Mouse (Mus musculus): ENCODE measurements around the gene Pip4k2c. TPM values are rescaled to one million over a fixed set of nuclear protein-coding genes. Genes with fewer than 3 reads are reported as not detected.
A peak's percentile ranks its signal among the peaks of the same experiment; 100 is the strongest.

The Pip4k2c gene
- total RNA-seq (2021), result 1 to 10 TPM; 6.3 to 7.6 TPM
- long read RNA-seq, experiment 1, transcript Pip4k2c-201 (10 exons, 3,307 nt), result major isoform, 7 of 11 reads
- long read RNA-seq, experiment 1, partial matches to known transcripts, result 1 of 11 reads
- long read RNA-seq, experiment 1, other reads (novel, unspliced or antisense), result 3 of 11 reads
- long read RNA-seq, experiment 2, transcript Pip4k2c-201 (10 exons, 3,307 nt), result major isoform, 11 of 18 reads
- long read RNA-seq, experiment 2, partial matches to known transcripts, result 2 of 18 reads
- long read RNA-seq, experiment 2, other reads (novel, unspliced or antisense), result 5 of 18 reads

- intact Hi-C loops (cut with DNase I; ENCODE audit: low total_unique reads), result no loop called here
- DNase-seq, result peak; percentile 87
These were observed at the start of gene Pip4k2c for GRCm38 (mm10) chr10:127211414-127211854. TSS of gene Pip4k2c (minus strand) at chr10:127211585.

GRCm38 (mm10) chr10:127258489-127258888 lies 47.1 kb upstream of the Pip4k2c start:
- intact Hi-C loops (cut with DNase I; ENCODE audit: low total_unique reads), result no loop called here
- DNase-seq, result no peak

GRCm38 (mm10) chr10:127257790-127258189 lies 46.4 kb upstream of the Pip4k2c start:
- no peak for DNase-seq
- intact Hi-C loops (cut with DNase I; ENCODE audit: low total_unique reads), result no loop called here

GRCm38 (mm10) chr10:127255625-127256345 lies 44.4 kb upstream of the Pip4k2c start:
- intact Hi-C loops (cut with DNase I; ENCODE audit: low total_unique reads), result no loop called here
- DNase-seq, result peak; percentile 61

DNA sequence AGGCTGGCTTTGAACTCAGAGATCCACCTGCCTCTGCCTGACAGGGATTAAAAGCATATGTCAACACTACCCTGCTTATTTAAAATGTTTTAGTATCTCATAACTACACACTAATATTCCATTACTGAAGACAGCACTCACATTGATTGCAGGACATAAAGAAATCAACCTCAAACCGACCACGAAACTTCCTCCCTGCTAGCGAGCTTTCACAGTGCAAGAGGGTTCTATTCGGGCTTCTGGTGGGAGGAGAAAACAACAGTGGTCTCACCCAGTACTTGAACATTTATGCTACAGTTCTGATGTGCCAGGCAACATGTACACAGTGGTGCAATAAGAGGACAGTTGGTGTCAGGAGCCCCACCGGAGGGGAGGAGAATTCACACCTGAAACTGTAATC lies 39.4 kb upstream of the Pip4k2c start:
- no peak for DNase-seq
- intact Hi-C loops (cut with DNase I; ENCODE audit: low total_unique reads), result no loop called here

DNA sequence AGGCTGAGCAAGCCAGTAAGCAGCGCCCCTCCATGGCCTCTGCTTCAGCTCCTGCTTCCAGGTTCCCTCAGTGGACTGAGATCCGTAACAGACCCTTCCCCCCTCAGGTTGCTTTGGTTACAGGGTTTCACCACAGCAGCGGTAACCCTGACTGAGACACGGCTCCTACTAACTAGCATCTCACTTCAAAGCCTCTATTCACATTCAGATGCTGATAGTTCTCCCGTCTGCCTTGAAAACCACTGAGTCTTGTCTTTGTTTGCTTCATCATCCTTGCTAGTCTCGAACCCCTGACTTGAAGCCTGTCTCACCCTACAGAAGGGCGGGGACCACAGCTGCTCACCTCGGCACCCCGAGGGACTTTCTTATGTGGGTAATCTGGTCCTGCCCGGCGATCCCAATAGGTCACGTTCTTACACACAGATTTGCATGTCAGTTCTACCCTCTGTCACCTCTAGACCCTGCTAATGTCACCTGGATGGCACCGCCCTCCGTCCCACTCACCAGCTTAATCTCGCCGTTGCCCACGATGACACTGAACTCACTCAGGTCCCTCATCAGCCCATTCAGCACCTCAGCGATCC lies 26.9 kb upstream of the Pip4k2c start:
- DNase-seq, result no peak
- intact Hi-C loops (cut with DNase I; ENCODE audit: low total_unique reads), result no loop called here

- no peak for DNase-seq
- intact Hi-C loops (cut with DNase I; ENCODE audit: low total_unique reads), result no loop called here
These were observed 25.2 kb upstream of the Pip4k2c start for GRCm38 (mm10) chr10:127236541-127236940.

DNA sequence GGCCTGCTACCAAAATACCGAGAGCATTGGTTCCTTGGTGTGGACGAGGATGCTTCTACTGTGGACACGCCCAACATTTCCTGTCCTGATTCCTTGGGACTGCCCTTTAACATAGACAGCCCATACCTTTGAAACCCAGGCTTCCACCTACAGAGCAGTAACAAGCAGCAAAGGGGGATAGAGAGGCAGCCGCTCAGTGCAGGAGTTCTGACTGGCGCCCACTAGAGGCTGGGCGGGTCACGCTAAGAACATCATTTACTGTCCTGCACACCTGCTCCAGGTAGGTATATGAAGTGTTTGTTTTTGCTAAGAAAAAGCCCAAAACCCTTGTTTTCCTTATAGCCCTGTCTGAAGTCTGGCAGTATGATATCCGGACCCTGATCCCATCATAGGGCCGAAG lies 21.8 kb upstream of the Pip4k2c start:
- DNase-seq, result no peak
- intact Hi-C loops (cut with DNase I; ENCODE audit: low total_unique reads), result no loop called here

DNA sequence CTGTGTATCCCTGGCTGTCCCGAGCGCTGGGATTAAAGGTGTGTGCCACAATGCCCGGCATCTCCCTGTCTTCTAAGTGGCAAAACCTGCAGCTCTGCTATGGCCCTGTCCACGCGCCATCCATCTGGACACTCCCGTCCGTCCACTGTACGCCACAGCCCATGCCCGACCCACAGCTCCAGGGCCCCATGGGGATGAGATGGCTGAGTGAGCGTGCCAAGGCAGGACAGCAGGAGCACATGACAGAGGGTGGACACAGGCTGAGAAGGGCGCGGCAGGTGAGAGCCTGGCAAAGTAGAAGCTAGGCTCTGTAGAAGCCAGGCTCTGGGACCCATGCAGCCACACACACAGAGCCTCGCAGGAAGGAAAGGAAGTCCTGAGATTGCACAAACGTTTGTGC lies 20.4 kb upstream of the Pip4k2c start:
- DNase-seq, result no peak
- intact Hi-C loops (cut with DNase I; ENCODE audit: low total_unique reads), result no loop called here

DNA sequence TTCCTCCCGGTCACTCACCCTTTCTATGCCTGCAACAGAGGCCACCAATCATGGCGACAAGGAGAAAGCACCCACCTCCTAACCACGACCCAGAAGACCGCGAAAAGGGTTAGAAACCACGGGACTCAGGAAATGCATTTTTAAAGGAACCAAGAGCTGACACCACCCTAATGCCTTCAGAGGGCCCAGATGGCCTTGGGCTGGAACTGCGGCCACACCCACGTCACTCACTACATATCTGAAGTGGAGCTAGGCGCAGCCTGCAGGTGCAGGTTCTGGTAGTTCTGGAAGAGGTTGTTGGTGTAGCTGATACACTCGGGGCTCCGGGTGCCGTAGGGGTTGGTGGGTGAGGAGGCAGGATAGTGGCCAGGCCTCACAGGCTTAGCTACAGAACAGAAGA lies 19.3 kb upstream of the Pip4k2c start:
- intact Hi-C loops (cut with DNase I; ENCODE audit: low total_unique reads), result no loop called here
- no peak for DNase-seq

DNA sequence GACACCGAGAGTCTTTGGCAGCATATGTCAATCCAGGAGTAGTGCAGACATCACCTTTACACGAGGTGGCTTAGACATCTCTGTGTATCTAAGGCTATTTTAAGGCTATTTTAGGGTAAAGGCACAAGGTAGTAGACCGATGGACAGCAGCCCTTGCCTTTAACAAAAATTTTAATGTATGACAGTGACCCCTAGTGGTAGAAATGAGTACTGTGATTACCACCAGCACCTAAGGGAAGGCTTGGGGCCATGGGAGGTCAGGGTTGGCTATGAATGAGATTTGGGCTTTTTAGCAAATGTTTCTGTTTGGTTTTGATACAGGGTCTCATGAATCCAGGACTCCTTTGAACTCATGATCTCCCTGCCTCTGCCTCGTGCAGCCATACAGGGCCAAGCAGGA lies 17.5 kb upstream of the Pip4k2c start:
- DNase-seq, result no peak
- intact Hi-C loops (cut with DNase I; ENCODE audit: low total_unique reads), result loop anchor here (5.0 kb wide), 1 partner anchor 52 kb away; no protein-coding TSS in a partner anchor

- no peak for DNase-seq
- intact Hi-C loops (cut with DNase I; ENCODE audit: low total_unique reads), result loop anchor here (5.0 kb wide), 1 partner anchor 50 kb away; no protein-coding TSS in a partner anchor
These were observed 15.8 kb upstream of the Pip4k2c start for GRCm38 (mm10) chr10:127227163-127227562.

DNA sequence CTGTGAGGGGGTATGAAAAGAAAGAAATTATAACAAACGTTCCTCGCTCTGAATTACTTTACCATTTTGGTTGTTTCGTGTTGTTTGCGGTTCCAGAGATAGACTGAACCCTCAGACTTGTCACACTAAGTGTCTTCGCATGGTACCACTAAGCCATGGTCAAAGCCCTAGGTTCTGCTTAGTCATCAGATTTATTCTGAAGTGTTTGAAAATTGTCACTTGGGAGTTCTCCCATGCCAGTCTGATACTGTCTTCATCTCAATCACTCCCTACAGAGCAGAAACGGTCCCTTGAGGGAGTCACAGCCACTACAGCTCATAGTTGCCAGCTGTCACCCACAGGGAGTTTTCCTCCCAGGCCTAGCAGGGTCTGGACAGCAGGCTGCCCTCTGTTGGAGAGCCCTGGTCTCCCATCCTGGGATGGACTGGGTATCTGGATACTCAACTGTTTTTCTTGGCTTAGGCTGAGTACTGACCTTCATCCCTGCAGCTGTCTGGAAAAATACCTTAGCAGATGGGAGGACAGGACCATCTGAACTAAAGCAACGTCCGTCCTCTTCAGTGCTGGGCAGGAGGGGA lies 15.0 kb upstream of the Pip4k2c start:
- DNase-seq, result peak; percentile 27
- intact Hi-C loops (cut with DNase I; ENCODE audit: low total_unique reads), result loop anchor here (5.0 kb wide), 1 partner anchor 49 kb away; no protein-coding TSS in a partner anchor

DNA sequence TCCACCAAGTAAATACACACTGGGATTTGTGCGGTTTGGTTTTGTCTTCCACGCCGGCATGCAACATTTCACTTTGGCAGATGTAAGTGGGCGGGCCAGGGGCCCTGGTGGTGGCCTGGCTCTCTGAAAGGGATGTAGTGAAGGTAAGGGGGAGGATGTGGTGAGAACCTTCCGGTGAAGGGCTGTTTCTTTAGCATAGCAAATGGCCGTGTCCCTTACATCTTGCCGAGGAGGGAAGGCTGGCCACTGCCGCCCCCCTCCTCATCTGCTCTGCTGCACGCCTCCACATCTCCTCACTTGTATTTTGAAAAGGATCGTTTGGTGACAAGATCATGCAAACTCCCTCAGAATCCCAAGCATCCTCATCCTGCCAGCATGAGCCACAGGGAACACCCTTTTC lies 14.3 kb upstream of the Pip4k2c start:
- intact Hi-C loops (cut with DNase I; ENCODE audit: low total_unique reads), result loop anchor here (5.0 kb wide), 1 partner anchor 48 kb away; no protein-coding TSS in a partner anchor
- no peak for DNase-seq

DNA sequence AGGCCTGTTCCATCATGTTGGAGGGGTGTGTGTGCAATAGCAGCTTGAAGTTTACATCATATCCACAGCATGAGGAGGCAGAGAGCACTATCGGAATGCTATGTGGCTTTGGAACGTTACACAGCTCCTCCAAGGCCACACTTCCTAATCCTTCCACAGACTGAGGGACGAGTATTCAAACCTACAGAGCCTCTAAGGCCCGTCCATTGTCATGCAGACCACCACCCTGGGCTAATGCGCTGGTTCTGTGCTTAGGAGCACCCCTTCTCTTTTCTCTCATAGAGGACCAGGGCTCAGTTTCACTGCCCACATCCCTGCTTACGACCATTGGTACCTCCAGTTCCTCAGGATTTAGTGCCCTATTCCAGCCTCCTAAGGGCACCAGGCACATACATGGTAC lies 13.8 kb upstream of the Pip4k2c start:
- intact Hi-C loops (cut with DNase I; ENCODE audit: low total_unique reads), result loop anchor here (5.0 kb wide), 1 partner anchor 48 kb away; no protein-coding TSS in a partner anchor
- no peak for DNase-seq

DNA sequence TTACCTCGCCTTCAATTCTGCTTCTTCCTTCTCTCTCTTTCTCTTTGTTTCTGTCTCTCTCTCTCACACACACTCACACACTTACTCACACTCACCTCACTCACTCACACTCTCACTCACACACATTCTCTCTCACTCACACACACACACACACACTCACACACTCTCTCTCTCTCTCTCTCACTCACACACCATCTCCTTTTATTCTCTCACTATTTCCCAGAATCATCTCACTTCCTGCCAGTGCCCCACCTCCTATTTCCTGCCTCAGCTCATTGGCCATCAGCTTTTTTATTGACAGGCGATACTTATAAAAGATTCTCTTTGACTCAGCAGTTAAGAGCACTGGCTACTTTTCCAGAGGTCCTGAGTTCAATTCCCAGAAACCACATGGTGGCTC lies 7.0 kb upstream of the Pip4k2c start:
- no peak for DNase-seq
- intact Hi-C loops (cut with DNase I; ENCODE audit: low total_unique reads), result no loop called here

GRCm38 (mm10) chr10:127217177-127217576 lies 5.8 kb upstream of the Pip4k2c start:
- DNase-seq, result no peak
- intact Hi-C loops (cut with DNase I; ENCODE audit: low total_unique reads), result no loop called here

GRCm38 (mm10) chr10:127216456-127216855 lies 5.1 kb upstream of the Pip4k2c start:
- DNase-seq, result no peak
- intact Hi-C loops (cut with DNase I; ENCODE audit: low total_unique reads), result no loop called here

- no peak for DNase-seq
- intact Hi-C loops (cut with DNase I; ENCODE audit: low total_unique reads), result no loop called here
These were observed 3.0 kb upstream of the Pip4k2c start for GRCm38 (mm10) chr10:127214422-127214803.

Measured in gastrocnemius, postnatal 14 days (tissue).